Mouse (Mus musculus) ES-Bruce4 (cell line): Measurements from ENCODE around the gene Cib1.

ENCODE experiments used
- CTCF ChIP-seq: IDR thresholded peaks from one replicate; pipeline ENCODE4 v1.8.1; 2011; ENCODE audit warnings: low read depth, low read length
- EP300 ChIP-seq: IDR thresholded peaks from 2 replicates; pipeline ENCODE4 v1.6.1; 2011; ENCODE audit warnings: low read depth, low read length; ENCODE audit not compliant: insufficient read depth
- POLR2A ChIP-seq: IDR thresholded peaks from one replicate; pipeline ENCODE4 v1.8.1; 2011; ENCODE audit warnings: low read length; ENCODE audit not compliant: insufficient read depth

- TF ChIP-seq CTCF (no peak), POLR2A (no peak), EP300 (no peak)
Measured at GRCm38 (mm10) chr7:80210982-80211381, 21.6 kb downstream of the Cib1 start.
